Mouse (Mus musculus) embryonic fibroblast, embryonic 13.5 days (primary cell): ENCODE measurements around the gene Crisp2.

Experiments
- CTCF ChIP-seq: IDR thresholded peaks from 2 replicates; pipeline ENCODE4 v1.5.1; 2011; ENCODE audit warnings: mild to moderate bottlenecking, control low read depth, low read length, moderate library complexity, borderline replicate concordance; ENCODE audit not compliant: insufficient read depth
- POLR2A ChIP-seq: IDR thresholded peaks from 2 replicates; pipeline ENCODE4 v1.6.1; 2011; ENCODE audit warnings: low read depth, mild to moderate bottlenecking, control low read depth, low read length, moderate library complexity

- TF ChIP-seq POLR2A (no peak), CTCF (no peak)
Observed at GRCm38 (mm10) chr17:40823817-40824216, 17.0 kb upstream of the Crisp2 start.
